Mouse (Mus musculus) heart, embryonic 11.5 days (tissue): Measurements from ENCODE around the gene Sarm1. TPM values are rescaled to one million over a fixed set of nuclear protein-coding genes. Genes with fewer than 3 reads are reported as not detected.

Experiments
- ATAC-seq: fragments of 200-750 bp; cut with Nextera tagmentation; replicated peaks from 2 replicates; pipeline ENCODE4 v1.8.0; 2017; ENCODE audit warnings: moderate library complexity; ENCODE audit not compliant: insufficient number of reproducible peaks, low FRiP score, low TSS enrichment
- H3K27ac ChIP-seq: fragments of 300-500 bp; sonication (generic); 2 replicates; pipeline ENCODE4 v1.5.1; 2014; ENCODE audit warnings: mild to moderate bottlenecking, low read depth, low read length
- H3K27me3 ChIP-seq: fragments of 300-500 bp; sonication (generic); 2 replicates; pipeline ENCODE4 v1.6.1; 2014; ENCODE audit warnings: mild to moderate bottlenecking, low read length, mixed read lengths; ENCODE audit not compliant: control insufficient read depth, insufficient read depth
- H3K36me3 ChIP-seq: fragments of 300-500 bp; sonication (generic); 2 replicates; pipeline ENCODE4 v1.6.1; 2014; ENCODE audit warnings: mild to moderate bottlenecking, low read length, moderate library complexity, mixed read lengths; ENCODE audit not compliant: control insufficient read depth, insufficient read depth
- H3K4me1 ChIP-seq: fragments of 300-500 bp; sonication (generic); 2 replicates; pipeline ENCODE4 v1.6.1; 2014; ENCODE audit warnings: low read length; ENCODE audit not compliant: control insufficient read depth, insufficient read depth
- H3K4me2 ChIP-seq: fragments of 300-500 bp; sonication (generic); 2 replicates; pipeline ENCODE4 v1.6.1; 2014; ENCODE audit warnings: mild to moderate bottlenecking, moderate library complexity
- H3K4me3 ChIP-seq: fragments of 300-500 bp; sonication (generic); 2 replicates; pipeline ENCODE4 v1.5.1; 2014; ENCODE audit warnings: low read depth, low read length
- H3K9ac ChIP-seq: fragments of 300-500 bp; sonication (generic); 2 replicates; pipeline ENCODE4 v1.6.1; 2014; ENCODE audit warnings: mild to moderate bottlenecking, low read depth, low read length, moderate library complexity
- H3K9me3 ChIP-seq: fragments of 300-500 bp; sonication (generic); replicated peaks from 2 replicates; pipeline ENCODE4 v1.6.1; 2016; ENCODE audit warnings: low read length; ENCODE audit not compliant: control insufficient read depth
- WGBS: fragments of 180-500 bp; shearing (Covaris S2); extraction: QIAGEN DNeasy Blood & Tissue Kit; methylation state at CpG from one replicate; pipeline ENCODE4 v1.1.7; 2014; ENCODE audit not compliant: insufficient replicate concordance; 5-methylcytosine and 5-hydroxymethylcytosine counted together
- polyA plus RNA-seq: library from polyadenylated mRNA; unstranded; fragments of >200 nt; fragmentation: Nextera tagmentation; extraction: Ambion mirVana; gene quantifications from 2 replicates; pipeline ENCODE4 v1.2.1, GENCODE M21; 2014

Gene Sarm1
- polyA plus RNA-seq, 1 experiment from 2014 or later = 0.39 TPM

DNA sequence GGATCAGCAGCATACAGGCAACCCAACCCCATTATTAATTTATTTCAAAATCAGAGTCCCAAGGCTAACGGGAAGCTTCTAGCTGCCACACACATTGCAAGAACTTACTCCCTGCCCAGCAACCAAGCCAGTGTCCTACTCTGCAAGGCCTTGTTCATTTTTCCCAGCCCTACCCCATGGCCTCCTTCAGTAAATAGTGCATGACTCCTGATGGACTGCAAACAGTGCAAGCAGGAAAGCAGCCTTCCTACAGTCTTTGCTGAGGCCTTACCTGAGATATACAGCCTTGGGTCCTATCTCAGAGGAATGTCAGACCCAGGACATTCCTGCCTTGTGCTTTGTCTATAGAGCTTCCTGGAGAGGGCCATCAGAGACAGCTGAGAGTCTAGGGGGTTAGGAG lies 72.0 kb downstream of the Sarm1 start:
- Histone ChIP-seq H3K4me1 (no peaks in the 10 kb centered on the region), H3K36me3 (no peaks in the 10 kb centered on the region), H3K9ac (no peak overlapping the region), H3K4me3 (no peak overlapping the region), H3K27ac (no peak overlapping the region), H3K4me2 (no peak overlapping the region), H3K9me3 (no peaks in the 10 kb centered on the region), H3K27me3 (peaks cover 10% of the 10 kb centered on the region)
- no peak for ATAC-seq
- WGBS = 92% methylated on average over 1 of the region's 1 CpGs

- Histone ChIP-seq H3K4me2 (no peak overlapping the region), H3K4me1 (no peaks in the 10 kb centered on the region), H3K9ac (no peak overlapping the region), H3K4me3 (no peak overlapping the region), H3K9me3 (no peaks in the 10 kb centered on the region), H3K27me3 (peaks cover 10% of the 10 kb centered on the region), H3K36me3 (no peaks in the 10 kb centered on the region), H3K27ac (no peak overlapping the region)
- no peak for ATAC-seq
- WGBS = 74% methylated on average over 2 of the region's 2 CpGs
Observed at GRCm38 (mm10) chr11:78424352-78424751, 73.2 kb downstream of the Sarm1 start.

Other genes starting within 250 kb of the Sarm1 start
- 69.4 and 86.5 TPM in 2 replicates for gene 2610507B11Rik, start 236.0 kb downstream of the Sarm1 start, polyA plus RNA-seq
- gene BC030499, start 206.9 kb downstream of the Sarm1 start, polyA plus RNA-seq = 0.17 TPM in 1 of 2 replicates, not detected in the other
- gene Spag5, start 196.2 kb downstream of the Sarm1 start, polyA plus RNA-seq = 31.7 and 32.8 TPM in 2 replicates
- 11.2 and 12.4 TPM in 2 replicates for gene Aldoc, start 174.8 kb downstream of the Sarm1 start, polyA plus RNA-seq
- gene Pigs, start 169.3 kb downstream of the Sarm1 start, polyA plus RNA-seq = 58.7 and 61.8 TPM in 2 replicates
- gene Unc119, start 154.3 kb downstream of the Sarm1 start, polyA plus RNA-seq = 44.9 and 48.1 TPM in 2 replicates
- 0.07 and 0.29 TPM in 2 replicates for gene Foxn1, start 111.2 kb downstream of the Sarm1 start, polyA plus RNA-seq
- not detected in 2 replicates for gene Slc13a2, start 75.5 kb downstream of the Sarm1 start, polyA plus RNA-seq
- 7.8 and 8.0 TPM in 2 replicates for gene Slc46a1, start 32.1 kb downstream of the Sarm1 start, polyA plus RNA-seq
- gene Vtn, start 1.3 kb upstream of the Sarm1 start, polyA plus RNA-seq = 0.54 and 4.6 TPM in 2 replicates
- gene Sebox, start 5.7 kb upstream of the Sarm1 start, polyA plus RNA-seq = not detected in 2 replicates
- 57.0 and 63.9 TPM in 2 replicates for gene Tmem199, start 14.4 kb upstream of the Sarm1 start, polyA plus RNA-seq
- gene Poldip2, start 14.4 kb upstream of the Sarm1 start, polyA plus RNA-seq = 130 and 154 TPM in 2 replicates
- gene Tnfaip1, start 38.6 kb upstream of the Sarm1 start, polyA plus RNA-seq = 81.1 and 92.5 TPM in 2 replicates
- gene Ift20, start 38.6 kb upstream of the Sarm1 start, polyA plus RNA-seq = 107 and 114 TPM in 2 replicates
- gene Tmem97, start 53.0 kb upstream of the Sarm1 start, polyA plus RNA-seq = 82.4 and 88.3 TPM in 2 replicates
- gene Nlk, start 199.6 kb upstream of the Sarm1 start, polyA plus RNA-seq = 16.1 and 16.6 TPM in 2 replicates